ENCODE assay signal across 8 mouse cellular contexts in the genomic region with DNA sequence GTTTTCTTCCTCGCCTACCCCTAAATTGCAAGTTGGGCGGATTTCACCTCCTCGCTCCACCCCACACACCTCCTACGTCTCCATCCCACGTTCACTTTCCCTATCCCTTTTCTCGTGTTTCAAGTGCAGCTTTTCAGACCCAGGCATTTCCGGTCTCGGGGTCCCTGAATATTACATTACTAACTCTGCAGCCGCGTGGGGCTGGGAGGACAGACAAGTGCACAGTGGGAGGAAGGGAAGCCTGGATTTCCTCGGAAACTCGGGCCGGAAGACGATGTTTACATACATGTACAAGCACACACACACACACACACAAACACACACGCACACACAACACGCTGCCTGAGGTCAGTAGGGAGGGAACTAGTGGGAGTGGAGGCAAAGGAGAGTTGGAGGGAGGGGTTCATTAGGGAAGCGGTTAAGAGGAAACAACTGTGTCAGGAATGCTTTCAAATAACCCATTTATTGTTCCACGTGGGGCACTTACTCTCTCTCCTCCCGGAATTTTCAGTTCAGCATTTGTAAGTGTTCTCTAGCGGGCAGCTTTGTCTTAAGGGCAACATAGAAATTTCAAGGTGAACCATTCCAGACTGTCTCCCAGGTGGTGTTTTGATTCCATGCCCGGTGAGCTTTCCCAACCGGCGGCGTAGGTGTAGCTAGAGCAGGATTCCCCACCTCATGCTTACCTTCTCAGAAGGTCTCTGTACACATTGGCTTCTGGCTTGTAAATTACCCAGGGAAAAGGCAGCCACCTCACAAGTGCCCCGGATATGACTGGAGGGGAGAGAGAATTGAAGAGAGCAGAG. TPM values are rescaled to one million over a fixed set of nuclear protein-coding genes. Genes with fewer than 3 reads are reported as not detected.
A peak's percentile ranks its signal among the peaks of the same experiment; 100 is the strongest.
DNase-seq lines count a peak whose midpoint lies in the region; ATAC-seq lines count a peak whose summit lies in the region.

No protein-coding gene starts in this region.

- H3K4me3 ChIP-seq in lung, embryonic 16.5 days (ENCODE audit: low read length): peak overlapping the region; percentile 79

- WGBS in lung, embryonic 16.5 days: 3% methylated on average over 25 of the region's 25 CpGs

- no peaks in the 10 kb centered on the region for H3K27me3 ChIP-seq in lung, embryonic 16.5 days (ENCODE audit: control insufficient read depth, insufficient read depth, low read depth, low read length)

- H3K4me2 ChIP-seq in lung, embryonic 16.5 days (ENCODE audit: low read depth, low read length): peak overlapping the region; percentile 79

- H3K4me1 ChIP-seq in lung, embryonic 16.5 days (replicated peaks; ENCODE audit: control insufficient read depth, insufficient read depth, low read length): peaks cover 21% of the 10 kb centered on the region

- intact Hi-C loops in heart, postnatal 25 days (cut with DNase I): loop anchor here (2.0 kb wide), 2 partner anchors 23 to 41 kb away; a partner anchor contains a TSS

- H3K36me3 ChIP-seq in lung, embryonic 16.5 days (ENCODE audit: control insufficient read depth, insufficient read depth, low read length): no peaks in the 10 kb centered on the region

- H3K9ac ChIP-seq in lung, embryonic 16.5 days (ENCODE audit: low read length): peak overlapping the region; percentile 82

- peak overlapping the region; percentile 75 for H3K27ac ChIP-seq in lung, embryonic 16.5 days (ENCODE audit: low read length)

- no peaks in the 10 kb centered on the region for H3K9me3 ChIP-seq in lung, embryonic 16.5 days (ENCODE audit: control insufficient read depth, low read length)

- ATAC-seq in lung, embryonic 16.5 days (ENCODE audit: low read depth): peak; percentile 41

- DNase-seq in heart, adult 11 months: peak; percentile 96
- DNase-seq in heart, postnatal 25 days (ENCODE audit: low spot score): no peak
- peak; percentile 45 for DNase-seq in brain, adult 2 months (ENCODE audit: low read depth, low spot score)
- peak; percentile 40 for DNase-seq in heart, adult 9 months (ENCODE audit: low spot score in 2 of 2)
- DNase-seq in kidney, adult 8-10 months: peak; percentile 45 to 60
- peak; percentile 26 for DNase-seq in retina, embryonic 14.5 days (ENCODE audit: low spot score)
- no peak for DNase-seq in frontal cortex, postnatal 14 days (ENCODE audit: low spot score in 2 of 2)

RNA-seq across cellular contexts. Expression of a gene that starts 1.0 kb away (rescaled TPM):
- total RNA-seq in heart, postnatal 25 days (2021): 10 to 100 TPM; 43.6 to 46.3 TPM
- 10.3 and 10.5 TPM in 2 replicates for polyA plus RNA-seq in lung, embryonic 16.5 days (2015; fragmentation: Nextera tagmentation; extraction: Ambion mirVana)

RNA-seq across cellular contexts. Expression of a gene that starts 23.8 kb away (rescaled TPM):
- 1 to 10 TPM; 6.5 to 7.4 TPM for total RNA-seq in heart, postnatal 25 days (2021)
- 12.5 and 13.1 TPM in 2 replicates for polyA plus RNA-seq in lung, embryonic 16.5 days (2015; fragmentation: Nextera tagmentation; extraction: Ambion mirVana)

RNA-seq across cellular contexts. Expression of a gene that starts 30.9 kb away (rescaled TPM):
- not detected for total RNA-seq in heart, postnatal 25 days (2021)
- not detected in 2 replicates for polyA plus RNA-seq in lung, embryonic 16.5 days (2015; fragmentation: Nextera tagmentation; extraction: Ambion mirVana)

RNA-seq across cellular contexts. Expression of a gene that starts 38.5 kb away (rescaled TPM):
- 100 to 1,000 TPM; 227 to 230 TPM for total RNA-seq in heart, postnatal 25 days (2021)
- polyA plus RNA-seq in lung, embryonic 16.5 days (2015; fragmentation: Nextera tagmentation; extraction: Ambion mirVana): 711 and 738 TPM in 2 replicates

RNA-seq across cellular contexts. Expression of a gene that starts 44.7 kb away (rescaled TPM):
- total RNA-seq in heart, postnatal 25 days (2021): not detected
- polyA plus RNA-seq in lung, embryonic 16.5 days (2015; fragmentation: Nextera tagmentation; extraction: Ambion mirVana): 0.54 and 0.73 TPM in 2 replicates

Comparison
In these comparisons a context has a peak if more than half of its experiments do, and no peak if none do; other contexts are left out.
1. DNase-seq: peak in heart, adult 11 months (single experiment), brain, adult 2 months (single experiment), heart, adult 9 months (2 of 2), kidney, adult 8-10 months (2 of 2) and retina, embryonic 14.5 days (single experiment); none in heart, postnatal 25 days (single experiment) and frontal cortex, postnatal 14 days (0 of 2).